Mouse (Mus musculus): ENCODE measurements around the gene Galntl6. TPM values are rescaled to one million over a fixed set of nuclear protein-coding genes. Genes with fewer than 3 reads are reported as not detected.
"Not testable (repeated sequence)": the region's sequence is repeated elsewhere in the genome, so short reads cannot be mapped to it uniquely, and the experiment has no call there.

Galntl6 gene
- polyA plus RNA-seq, 1 experiment from 2014 or later, result 0.21 TPM

DNA sequence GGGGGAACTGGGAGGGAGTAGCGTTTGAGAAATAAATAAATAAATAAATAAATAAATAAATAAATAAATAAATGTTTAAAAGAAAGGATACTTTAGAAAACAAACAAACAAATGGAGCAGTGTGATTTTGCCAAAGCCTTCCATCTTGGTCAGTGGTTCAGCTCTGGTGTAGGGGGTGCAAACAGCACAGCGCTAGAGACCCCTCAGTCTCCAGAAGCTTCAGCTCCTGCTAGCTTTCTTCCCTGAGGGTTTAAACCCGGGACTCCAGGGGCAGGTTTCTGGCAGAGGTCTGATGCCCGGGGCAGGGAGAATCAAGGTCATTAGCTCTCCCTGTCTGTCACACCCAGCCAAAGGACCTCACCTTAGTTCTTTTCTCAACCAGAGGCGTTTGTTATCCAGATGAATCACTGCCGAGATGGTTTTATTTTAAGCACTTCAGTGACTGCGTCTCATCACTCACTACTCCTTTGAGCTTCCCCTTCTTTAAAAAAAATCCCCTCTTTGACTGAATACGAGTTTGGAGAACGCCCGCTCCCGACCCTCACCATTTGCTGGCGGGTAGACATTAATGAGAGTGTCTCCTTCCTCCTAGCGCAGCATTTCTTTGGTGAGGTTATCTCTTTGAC, 1146.6 kb downstream of the Galntl6 start:
- no peak for ATAC-seq (replicated peaks; ENCODE audit: insufficient number of reproducible peaks, low FRiP score, low TSS enrichment)
- H3K9ac ChIP-seq (ENCODE audit: low read depth, low read length), result no peak overlapping the region
- H3K36me3 ChIP-seq (ENCODE audit: control insufficient read depth, insufficient read depth, low read length), result no peaks in the 10 kb centered on the region
- H3K9me3 ChIP-seq (replicated peaks; ENCODE audit: control insufficient read depth, low read length), result no peaks in the 10 kb centered on the region
- H3K4me1 ChIP-seq (ENCODE audit: control insufficient read depth, insufficient read depth, low read length), result no peaks in the 10 kb centered on the region; the same call in 1 of the 2 replicates
- H3K4me2 ChIP-seq, result peak overlapping the region; percentile 27
- no peak overlapping the region for H3K27ac ChIP-seq (ENCODE audit: low read depth, low read length)
- no peaks in the 10 kb centered on the region for H3K27me3 ChIP-seq (ENCODE audit: control insufficient read depth, insufficient read depth, low read length)
- no peak overlapping the region for H3K4me3 ChIP-seq (ENCODE audit: low read depth, low read length)
- 13% methylated on average over 13 of the region's 13 CpGs for WGBS (ENCODE audit: insufficient replicate concordance)

DNA sequence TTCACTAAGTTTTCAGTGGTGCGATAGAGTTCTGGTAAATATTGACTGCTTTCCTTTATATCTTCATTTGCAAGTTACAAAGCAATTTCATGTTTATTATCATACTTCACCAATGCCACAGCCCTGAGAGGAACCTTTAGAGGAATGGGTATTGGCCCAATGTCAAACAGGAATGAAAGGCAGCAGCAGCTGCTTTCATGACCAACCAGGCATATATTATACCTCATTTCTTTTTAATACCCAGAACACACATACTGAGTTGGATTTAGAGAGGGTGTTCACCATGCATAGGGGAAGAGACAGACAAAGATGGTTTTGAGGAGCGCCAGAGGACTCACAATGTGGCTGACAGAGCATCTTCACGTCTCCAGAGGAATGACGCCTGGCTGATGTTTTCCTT, 1147.2 kb downstream of the Galntl6 start:
- Histone ChIP-seq H3K4me2 (no peak overlapping the region), H3K9me3 (replicated peaks; ENCODE audit: control insufficient read depth, low read length) (no peaks in the 10 kb centered on the region), H3K27me3 (ENCODE audit: control insufficient read depth, insufficient read depth, low read length) (no peaks in the 10 kb centered on the region), H3K36me3 (ENCODE audit: control insufficient read depth, insufficient read depth, low read length) (no peaks in the 10 kb centered on the region), H3K4me3 (ENCODE audit: low read depth, low read length) (no peak overlapping the region), H3K27ac (ENCODE audit: low read depth, low read length) (no peak overlapping the region), H3K4me1 (ENCODE audit: control insufficient read depth, insufficient read depth, low read length) (no peaks in the 10 kb centered on the region; the same call in 1 of the 2 replicates), H3K9ac (ENCODE audit: low read depth, low read length) (no peak overlapping the region)
- 84% methylated on average over 4 of the region's 4 CpGs for whole genome bisulfite sequencing (ENCODE audit: insufficient replicate concordance)
- ATAC-seq (replicated peaks; ENCODE audit: insufficient number of reproducible peaks, low FRiP score, low TSS enrichment), result no peak

DNA sequence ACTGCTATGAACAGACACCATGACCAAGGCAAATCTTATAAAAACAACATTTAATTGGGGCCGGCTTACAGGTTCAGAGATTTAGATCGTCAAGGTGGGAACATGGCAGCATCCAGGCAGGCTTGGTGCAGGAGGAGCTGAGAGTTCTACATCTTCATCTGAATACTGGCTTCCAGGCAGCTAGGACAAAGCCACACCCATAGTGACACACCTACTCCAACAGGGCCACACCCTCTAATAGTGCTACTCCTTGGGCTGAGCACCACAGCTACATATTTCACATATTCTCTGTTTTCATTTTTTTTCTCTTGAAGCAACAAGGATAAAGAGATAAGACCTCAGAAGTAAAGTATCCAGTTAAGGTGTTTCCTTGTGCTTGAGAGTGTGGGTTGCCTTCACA, 1149.8 kb downstream of the Galntl6 start:
- ATAC-seq (replicated peaks; ENCODE audit: insufficient number of reproducible peaks, low FRiP score, low TSS enrichment); H3K27ac ChIP-seq (ENCODE audit: low read depth, low read length); H3K4me1 ChIP-seq (ENCODE audit: control insufficient read depth, insufficient read depth, low read length); H3K9me3 ChIP-seq (replicated peaks; ENCODE audit: control insufficient read depth, low read length); H3K4me2 ChIP-seq; H3K4me3 ChIP-seq (ENCODE audit: low read depth, low read length); H3K27me3 ChIP-seq (ENCODE audit: control insufficient read depth, insufficient read depth, low read length); H3K36me3 ChIP-seq (ENCODE audit: control insufficient read depth, insufficient read depth, low read length); H3K9ac ChIP-seq (ENCODE audit: low read depth, low read length): not testable (repeated sequence)
- WGBS (ENCODE audit: insufficient replicate concordance), result 72% methylated on average over 2 of the region's 2 CpGs

DNA sequence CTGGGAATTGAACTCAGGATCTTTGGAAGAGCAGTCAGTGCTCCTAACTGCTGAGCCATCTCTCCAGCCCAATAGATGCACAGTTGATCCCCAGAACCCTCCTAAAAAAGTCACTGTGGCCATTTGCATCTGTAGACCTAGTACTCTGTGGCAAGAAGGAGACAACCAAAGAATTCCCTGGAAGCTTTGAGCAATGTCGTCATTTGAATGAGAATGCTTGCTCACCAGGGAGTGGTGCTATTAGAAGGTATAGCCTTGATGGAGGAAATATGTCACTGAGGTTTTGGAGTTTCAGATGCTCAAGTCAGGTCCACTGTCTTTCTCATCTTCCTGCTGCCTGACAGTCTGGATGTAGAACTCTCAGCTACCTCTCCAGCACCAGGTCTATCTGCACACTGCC, 1151.5 kb downstream of the Galntl6 start:
- ATAC-seq (replicated peaks; ENCODE audit: insufficient number of reproducible peaks, low FRiP score, low TSS enrichment), result no peak
- no peak overlapping the region for H3K4me2 ChIP-seq
- WGBS (ENCODE audit: insufficient replicate concordance), result 68% methylated on average over 1 of the region's 1 CpGs
- H3K4me1 ChIP-seq (ENCODE audit: control insufficient read depth, insufficient read depth, low read length), result 0 out of 2 replicates have a peak, but pooled peaks cover 2% of the 10 kb centered on the region
- no peak overlapping the region for H3K4me3 ChIP-seq (ENCODE audit: low read depth, low read length)
- H3K9me3 ChIP-seq (replicated peaks; ENCODE audit: control insufficient read depth, low read length), result no peaks in the 10 kb centered on the region
- H3K36me3 ChIP-seq (ENCODE audit: control insufficient read depth, insufficient read depth, low read length), result no peaks in the 10 kb centered on the region
- H3K9ac ChIP-seq (ENCODE audit: low read depth, low read length), result no peak overlapping the region
- H3K27ac ChIP-seq (ENCODE audit: low read depth, low read length), result no peak overlapping the region
- H3K27me3 ChIP-seq (ENCODE audit: control insufficient read depth, insufficient read depth, low read length), result no peaks in the 10 kb centered on the region

DNA sequence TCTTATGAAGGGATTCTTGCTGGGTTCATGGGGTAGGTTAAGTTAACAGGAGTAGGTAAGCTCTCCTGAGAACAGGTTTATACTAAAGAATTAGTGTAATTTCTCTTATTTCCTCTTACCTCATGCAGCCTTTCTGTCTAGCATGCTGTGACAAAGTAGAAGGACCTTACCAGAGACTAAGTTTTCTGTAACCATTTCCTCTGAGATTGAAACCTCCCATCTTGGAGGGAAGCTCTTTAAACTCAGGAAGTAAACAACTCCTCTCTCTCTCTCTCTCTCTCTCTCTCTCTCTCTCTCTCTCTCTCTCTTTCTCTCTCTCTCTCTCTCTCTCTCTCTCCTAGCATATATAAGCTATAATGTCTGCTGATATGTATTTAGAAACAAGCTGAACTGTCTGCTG, 1153.6 kb downstream of the Galntl6 start:
- no peaks in the 10 kb centered on the region for H3K9me3 ChIP-seq (replicated peaks; ENCODE audit: control insufficient read depth, low read length)
- H3K4me1 ChIP-seq (ENCODE audit: control insufficient read depth, insufficient read depth, low read length), result 0 out of 2 replicates have a peak, but pooled peaks cover 2% of the 10 kb centered on the region
- no peak overlapping the region for H3K27ac ChIP-seq (ENCODE audit: low read depth, low read length)
- no peak overlapping the region for H3K4me3 ChIP-seq (ENCODE audit: low read depth, low read length)
- no peak for ATAC-seq (replicated peaks; ENCODE audit: insufficient number of reproducible peaks, low FRiP score, low TSS enrichment)
- H3K9ac ChIP-seq (ENCODE audit: low read depth, low read length), result no peak overlapping the region
- H3K27me3 ChIP-seq (ENCODE audit: control insufficient read depth, insufficient read depth, low read length), result no peaks in the 10 kb centered on the region
- H3K4me2 ChIP-seq, result no peak overlapping the region
- no peaks in the 10 kb centered on the region for H3K36me3 ChIP-seq (ENCODE audit: control insufficient read depth, insufficient read depth, low read length)

DNA sequence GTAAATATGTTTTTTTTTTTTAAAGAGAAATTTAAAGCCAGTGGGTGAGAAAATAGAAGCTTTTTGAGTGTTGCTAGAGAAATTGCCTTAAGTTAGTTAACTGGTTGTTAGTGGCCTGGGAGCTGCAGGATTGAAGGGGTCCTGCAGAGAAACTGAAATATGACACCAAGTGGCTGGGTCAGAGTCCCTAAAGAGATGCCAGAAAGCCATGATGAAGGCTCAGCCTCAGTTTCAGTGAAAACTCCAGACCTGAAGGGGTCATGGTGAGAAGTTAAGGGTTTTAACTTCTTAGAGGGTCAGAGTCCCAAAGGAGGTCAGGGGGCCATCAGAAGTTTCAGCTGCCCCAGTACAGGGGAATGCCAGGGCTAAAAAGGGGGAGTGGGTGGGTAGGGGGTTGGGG, 1155.0 kb downstream of the Galntl6 start:
- Histone ChIP-seq H3K9me3 (replicated peaks; ENCODE audit: control insufficient read depth, low read length) (no peaks in the 10 kb centered on the region), H3K36me3 (ENCODE audit: control insufficient read depth, insufficient read depth, low read length) (no peaks in the 10 kb centered on the region), H3K4me2 (no peak overlapping the region), H3K27ac (ENCODE audit: low read depth, low read length) (no peak overlapping the region), H3K4me3 (ENCODE audit: low read depth, low read length) (no peak overlapping the region), H3K9ac (ENCODE audit: low read depth, low read length) (no peak overlapping the region), H3K4me1 (ENCODE audit: control insufficient read depth, insufficient read depth, low read length) (0 out of 2 replicates have a peak, but pooled peaks cover 2% of the 10 kb centered on the region), H3K27me3 (ENCODE audit: control insufficient read depth, insufficient read depth, low read length) (no peaks in the 10 kb centered on the region)
- no peak for ATAC-seq (replicated peaks; ENCODE audit: insufficient number of reproducible peaks, low FRiP score, low TSS enrichment)

- 68% methylated on average over 6 of the region's 6 CpGs for WGBS (ENCODE audit: insufficient replicate concordance)
- no peak overlapping the region for H3K9ac ChIP-seq (ENCODE audit: low read depth, low read length)
Measured at GRCm38 (mm10) chr8:57754066-57754465, 1158.4 kb downstream of the Galntl6 start.

DNA sequence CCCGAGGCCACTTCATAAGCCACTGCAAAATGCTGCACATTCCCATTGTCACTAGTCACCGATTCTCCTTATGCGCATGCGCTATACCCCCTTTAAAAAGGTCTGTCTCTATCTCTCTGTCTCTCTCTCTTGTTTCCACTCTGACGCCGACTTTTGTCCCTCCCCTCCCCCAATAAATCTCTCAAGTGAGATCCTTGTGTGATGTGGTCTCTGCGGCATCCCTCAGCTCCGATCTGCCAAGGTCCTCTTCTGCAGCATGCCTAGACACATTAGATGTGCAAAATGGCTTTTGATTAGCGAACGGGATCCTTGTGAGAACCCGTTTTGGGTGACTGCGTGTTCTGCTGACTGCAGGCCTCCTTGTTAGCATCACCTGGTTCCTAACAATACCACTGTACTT, 1168.8 kb downstream of the Galntl6 start:
- WGBS (ENCODE audit: insufficient replicate concordance), result 82% methylated on average over 12 of the region's 12 CpGs

More at GRCm38 (mm10) chr8:57754066-57754465, 1158.4 kb downstream of the Galntl6 start:
- no peaks in the 10 kb centered on the region for H3K36me3 ChIP-seq (ENCODE audit: control insufficient read depth, insufficient read depth, low read length)
- 0 out of 2 replicates have a peak, but pooled peaks cover 2% of the 10 kb centered on the region for H3K4me1 ChIP-seq (ENCODE audit: control insufficient read depth, insufficient read depth, low read length)
- no peaks in the 10 kb centered on the region for H3K9me3 ChIP-seq (replicated peaks; ENCODE audit: control insufficient read depth, low read length)
- H3K4me3 ChIP-seq (ENCODE audit: low read depth, low read length), result no peak overlapping the region
- no peak overlapping the region for H3K27ac ChIP-seq (ENCODE audit: low read depth, low read length)
- no peak for ATAC-seq (replicated peaks; ENCODE audit: insufficient number of reproducible peaks, low FRiP score, low TSS enrichment)
- H3K4me2 ChIP-seq, result no peak overlapping the region
- no peaks in the 10 kb centered on the region for H3K27me3 ChIP-seq (ENCODE audit: control insufficient read depth, insufficient read depth, low read length)

DNA sequence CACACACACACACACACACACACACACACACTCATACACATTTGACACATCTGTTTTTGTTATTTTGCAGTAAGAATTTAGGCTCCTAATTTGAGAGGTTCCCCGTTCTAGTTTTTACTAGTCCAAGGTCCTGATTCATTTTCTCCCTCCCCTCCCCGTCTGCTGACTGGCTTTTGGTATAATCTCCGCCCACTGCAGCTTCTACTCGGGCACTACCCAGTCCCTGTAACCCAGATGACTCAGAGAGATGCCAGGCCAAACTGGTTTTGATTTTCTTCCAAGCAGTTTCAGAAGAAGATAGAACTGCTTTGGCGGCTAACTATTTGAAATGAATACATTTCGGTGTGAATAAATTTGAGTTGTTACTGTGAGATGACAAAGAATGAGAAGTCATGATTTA, 1170.5 kb downstream of the Galntl6 start:
- Histone ChIP-seq H3K4me2 (no peak overlapping the region), H3K27ac (ENCODE audit: low read depth, low read length) (no peak overlapping the region), H3K27me3 (ENCODE audit: control insufficient read depth, insufficient read depth, low read length) (no peaks in the 10 kb centered on the region), H3K4me3 (ENCODE audit: low read depth, low read length) (no peak overlapping the region), H3K9me3 (replicated peaks; ENCODE audit: control insufficient read depth, low read length) (no peaks in the 10 kb centered on the region), H3K36me3 (ENCODE audit: control insufficient read depth, insufficient read depth, low read length) (no peaks in the 10 kb centered on the region), H3K4me1 (ENCODE audit: control insufficient read depth, insufficient read depth, low read length) (no peaks in the 10 kb centered on the region), H3K9ac (ENCODE audit: low read depth, low read length) (no peak overlapping the region)
- 62% methylated on average over 6 of the region's 6 CpGs for WGBS (ENCODE audit: insufficient replicate concordance)
- no peak for ATAC-seq (replicated peaks; ENCODE audit: insufficient number of reproducible peaks, low FRiP score, low TSS enrichment)

More for the DNA sequence above, 1168.8 kb downstream of the Galntl6 start:
- Histone ChIP-seq H3K27ac (ENCODE audit: low read depth, low read length) (no peak overlapping the region), H3K4me3 (ENCODE audit: low read depth, low read length) (no peak overlapping the region), H3K36me3 (ENCODE audit: control insufficient read depth, insufficient read depth, low read length) (no peaks in the 10 kb centered on the region), H3K27me3 (ENCODE audit: control insufficient read depth, insufficient read depth, low read length) (no peaks in the 10 kb centered on the region), H3K4me2 (no peak overlapping the region), H3K4me1 (ENCODE audit: control insufficient read depth, insufficient read depth, low read length) (no peaks in the 10 kb centered on the region), H3K9me3 (replicated peaks; ENCODE audit: control insufficient read depth, low read length) (no peaks in the 10 kb centered on the region), H3K9ac (ENCODE audit: low read depth, low read length) (no peak overlapping the region)
- no peak for ATAC-seq (replicated peaks; ENCODE audit: insufficient number of reproducible peaks, low FRiP score, low TSS enrichment)

Measured in heart, embryonic 11.5 days (tissue).